Mouse (Mus musculus): Measurements from ENCODE around the gene Rps12-ps3.

- TF ChIP-seq CTCF (IDR thresholded peaks at IDR 0.05; ENCODE audit: control insufficient read depth, insufficient read depth, insufficient replicate concordance, low read depth, low read length) (no peak), POLR2A (IDR thresholded peaks at IDR 0.05; ENCODE audit: control insufficient read depth, low read depth, low read length) (no peak)
Observed at GRCm38 (mm10) chr19:59346325-59346724, 24.2 kb downstream of the Rps12-ps3 start.

Measured in testis, adult 2 months (tissue).